Mouse (Mus musculus) heart, adult 2 months (tissue): ENCODE measurements around the gene Tctex1d2. TPM values are rescaled to one million over a fixed set of nuclear protein-coding genes. Genes with fewer than 3 reads are reported as not detected.

Experiments
- DNase-seq, 2 experiments: peaks; one replicate each; pipeline ENCODE4 v3.0.0; 2021
- H3K27ac ChIP-seq: fragments of 200-600 bp; 2 replicates; pipeline ENCODE4 v1.8.1; 2022
- H3K27me3 ChIP-seq: fragments of 200-500 bp; 2 replicates; pipeline ENCODE4 v1.6.1; 2012; ENCODE audit warnings: mild to moderate bottlenecking, low read length, inconsistent platforms, mixed read lengths; ENCODE audit not compliant: control insufficient read depth, insufficient read depth
- H3K36me3 ChIP-seq: fragments of 200-500 bp; 2 replicates; pipeline ENCODE4 v1.6.1; 2012; ENCODE audit warnings: low read length, inconsistent platforms; ENCODE audit not compliant: control insufficient read depth, insufficient read depth
- H3K4me1 ChIP-seq: fragments of 200-500 bp; 2 replicates; pipeline ENCODE4 v1.6.1; 2011; ENCODE audit warnings: low read length; ENCODE audit not compliant: control insufficient read depth, insufficient read depth
- H3K4me3 ChIP-seq: fragments of 200-600 bp; 2 replicates; pipeline ENCODE4 v1.8.1; 2022
- H3K79me2 ChIP-seq: fragments of 200-500 bp; replicated peaks from 2 replicates; pipeline ENCODE4 v1.6.1; 2012; ENCODE audit warnings: mild to moderate bottlenecking, inconsistent platforms, low read length, moderate library complexity, mixed read lengths; ENCODE audit not compliant: control insufficient read depth, insufficient read depth
- H3K9ac ChIP-seq: fragments of 200-500 bp; 2 replicates; pipeline ENCODE4 v1.6.1; 2012; ENCODE audit warnings: low read depth, mild to moderate bottlenecking, control low read depth, inconsistent platforms, low read length, mixed read lengths
- CTCF ChIP-seq: fragments of 200-600 bp; IDR thresholded peaks from 2 replicates; pipeline ENCODE4 v1.8.1; 2022; ENCODE audit warnings: antibody characterized with exemption, mild to moderate bottlenecking, moderate library complexity
- EP300 ChIP-seq: fragments of 200-500 bp; IDR thresholded peaks from 2 replicates; pipeline ENCODE4 v1.6.1; 2011; ENCODE audit warnings: low read depth, low read length, control low read depth; ENCODE audit not compliant: insufficient read depth
- POLR2A ChIP-seq: fragments of 200-500 bp; IDR thresholded peaks from 2 replicates; pipeline ENCODE4 v1.6.1; 2011; ENCODE audit warnings: mild to moderate bottlenecking, low read depth, low read length, control low read depth; ENCODE audit not compliant: insufficient read depth
- WGBS: fragments of 180-500 bp; shearing (Covaris S2); methylation state at CpG from one replicate; pipeline ENCODE4 v1.1.7; 2018; 5-methylcytosine and 5-hydroxymethylcytosine counted together
- intact Hi-C: fragments of 180-260 bp; cut with DNase I; formaldehyde crosslinking; loops from one replicate; pipeline ENCODE4 v1.15.1; 2025
- polyA plus RNA-seq: library from polyadenylated mRNA; depleted of rRNA; stranded (reverse); fragments of >200 nt; gene quantifications from 2 replicates; pipeline ENCODE4 v1.2.3, GENCODE M21; 2012
- total RNA-seq, 2 experiments: library from RNA; stranded (reverse); gene quantifications; 2 replicates each; pipeline ENCODE4 v1.2.3; 2021

Tctex1d2 gene
- total and polyA plus RNA-seq, 3 experiments = 6.2 to 6.8 (median 6.2) TPM

- H3K27me3 ChIP-seq = no peaks in the 10 kb centered on the region
- H3K4me3 ChIP-seq = no peak overlapping the region
- no peak for TF ChIP-seq CTCF
- no peak for TF ChIP-seq POLR2A
- TF ChIP-seq EP300 = no peak
- WGBS = 93% methylated on average over 1 of the region's 1 CpGs
- peak overlapping the region; percentile 23; the same call in 1 of the 2 replicates for H3K27ac ChIP-seq
- intact Hi-C loops = no loop called here
- peaks cover 10% of the 10 kb centered on the region for H3K4me1 ChIP-seq
- H3K36me3 ChIP-seq = peaks cover 19% of the 10 kb centered on the region
- H3K9ac ChIP-seq = no peak overlapping the region
- DNase-seq = no peak
- peaks cover 5% of the 10 kb centered on the region; the same call in 1 of the 2 replicates for H3K79me2 ChIP-seq
Measured at GRCm38 (mm10) chr16:32445558-32445957, 26.1 kb downstream of the Tctex1d2 start.

DNA sequence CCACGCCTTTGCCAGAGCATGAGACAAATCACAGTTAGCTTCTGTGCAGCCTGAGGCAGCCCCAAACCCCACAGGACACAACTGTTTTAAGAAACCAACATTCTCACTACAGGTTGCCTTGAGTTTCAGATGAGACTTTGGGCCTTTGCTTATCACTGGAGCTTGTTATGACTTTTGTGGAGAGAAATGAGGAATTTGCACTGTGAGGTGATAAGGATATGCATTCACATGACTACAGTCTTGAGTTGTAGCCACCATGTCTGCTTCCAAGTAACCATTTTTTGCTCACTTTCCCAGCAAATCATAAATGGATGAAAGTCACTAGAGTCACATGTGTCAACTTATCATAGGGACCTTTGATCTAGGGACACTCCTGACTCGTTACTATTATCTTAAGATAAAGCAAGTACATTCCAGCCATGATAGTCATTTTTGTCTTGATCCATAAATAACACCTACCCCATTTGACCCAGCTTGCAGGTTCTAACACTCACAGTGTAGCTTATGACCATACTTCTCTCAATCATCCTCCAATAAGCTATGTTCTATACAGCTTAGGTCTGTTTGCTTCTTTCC is 27.1 kb downstream of the Tctex1d2 start:
- peaks cover 12% of the 10 kb centered on the region for H3K4me1 ChIP-seq
- 65% methylated on average over 2 of the region's 2 CpGs for WGBS
- DNase-seq = no peak
- H3K79me2 ChIP-seq = 0 out of 2 replicates have a peak, but pooled peaks cover 1% of the 10 kb centered on the region
- no peaks in the 10 kb centered on the region for H3K27me3 ChIP-seq
- intact Hi-C loops = no loop called here
- no peak overlapping the region; the same call in 1 of the 2 replicates for H3K9ac ChIP-seq
- no peak overlapping the region for H3K4me3 ChIP-seq
- H3K36me3 ChIP-seq = peaks cover 17% of the 10 kb centered on the region
- TF ChIP-seq EP300 = no peak
- no peak for TF ChIP-seq CTCF
- TF ChIP-seq POLR2A = no peak
- H3K27ac ChIP-seq = peak overlapping the region; percentile 23

DNA sequence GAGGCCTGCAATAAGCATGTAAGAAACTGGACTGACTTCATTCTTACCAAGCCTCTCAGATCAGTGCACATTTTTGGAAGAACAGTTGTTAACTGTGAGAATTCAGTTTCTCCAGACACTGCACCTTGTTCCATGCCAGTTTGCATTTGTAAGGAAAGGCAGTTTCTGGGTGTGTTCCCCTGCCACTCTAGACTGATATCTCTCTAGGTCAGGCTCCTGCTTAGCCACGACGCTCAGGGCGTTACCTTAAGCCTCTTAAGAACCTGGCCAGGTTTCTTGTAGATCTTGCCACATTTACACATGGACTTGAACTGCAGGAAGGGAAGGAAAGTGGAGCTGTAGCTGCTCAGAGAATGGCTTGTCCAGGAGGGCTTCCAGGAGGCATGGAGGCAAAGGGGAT is 30.2 kb downstream of the Tctex1d2 start:
- TF ChIP-seq EP300 (no peak), POLR2A (no peak), CTCF (no peak)
- 61% methylated on average over 3 of the region's 3 CpGs for WGBS
- Histone ChIP-seq H3K4me3 (no peak overlapping the region), H3K9ac (no peak overlapping the region), H3K36me3 (peaks cover 17% of the 10 kb centered on the region), H3K4me1 (peaks cover 12% of the 10 kb centered on the region), H3K27ac (no peak overlapping the region), H3K79me2 (peaks cover 2% of the 10 kb centered on the region; the same call in 1 of the 2 replicates), H3K27me3 (no peaks in the 10 kb centered on the region)
- DNase-seq = no peak
- intact Hi-C loops = no loop called here

- WGBS = 97% methylated on average over 2 of the region's 2 CpGs
- no peak for DNase-seq
- H3K79me2 ChIP-seq = peaks cover 4% of the 10 kb centered on the region; the same call in 1 of the 2 replicates
Measured at GRCm38 (mm10) chr16:32450133-32450532, 30.6 kb downstream of the Tctex1d2 start.

DNA sequence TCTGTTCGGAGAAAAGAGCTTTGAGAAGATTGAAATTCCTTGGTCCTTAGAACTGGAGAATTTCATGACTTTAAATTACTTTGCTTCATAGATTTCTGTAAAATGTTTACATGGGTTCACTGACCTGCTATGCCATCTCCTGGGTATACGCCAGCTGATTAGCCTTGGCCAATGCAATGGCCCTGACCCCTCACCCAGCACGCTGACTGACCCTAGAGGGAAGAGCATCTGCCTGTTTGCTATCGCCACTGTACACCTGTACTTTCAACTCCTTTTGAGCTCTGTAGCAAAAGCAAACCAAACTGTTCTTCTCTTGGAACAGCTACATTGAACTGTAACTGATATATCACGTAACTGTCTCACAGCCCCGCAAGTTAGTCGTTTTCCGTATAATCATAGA is 33.6 kb downstream of the Tctex1d2 start:
- Histone ChIP-seq H3K9ac (no peak overlapping the region), H3K4me3 (no peak overlapping the region), H3K36me3 (peaks cover 11% of the 10 kb centered on the region), H3K27me3 (no peaks in the 10 kb centered on the region), H3K79me2 (peaks cover 3% of the 10 kb centered on the region; the same call in 1 of the 2 replicates), H3K27ac (no peak overlapping the region), H3K4me1 (peaks cover 5% of the 10 kb centered on the region)
- intact Hi-C loops = no loop called here
- 92% methylated on average over 8 of the region's 8 CpGs for WGBS
- no peak for TF ChIP-seq POLR2A
- no peak for TF ChIP-seq CTCF
- TF ChIP-seq EP300 = no peak
- DNase-seq = no peak

More at GRCm38 (mm10) chr16:32450133-32450532, 30.6 kb downstream of the Tctex1d2 start:
- Histone ChIP-seq H3K27me3 (no peaks in the 10 kb centered on the region), H3K9ac (no peak overlapping the region), H3K36me3 (peaks cover 17% of the 10 kb centered on the region), H3K4me3 (no peak overlapping the region), H3K4me1 (peaks cover 12% of the 10 kb centered on the region), H3K27ac (no peak overlapping the region)
- intact Hi-C loops = no loop called here
- TF ChIP-seq CTCF = no peak
- TF ChIP-seq EP300 = no peak
- no peak for TF ChIP-seq POLR2A

GRCm38 (mm10) chr16:32454646-32455045 is 35.1 kb downstream of the Tctex1d2 start:
- no peaks in the 10 kb centered on the region for H3K27me3 ChIP-seq
- peaks cover 4% of the 10 kb centered on the region for H3K36me3 ChIP-seq
- H3K4me3 ChIP-seq = no peak overlapping the region
- WGBS = 97% methylated on average over 5 of the region's 5 CpGs
- H3K9ac ChIP-seq = no peak overlapping the region
- H3K79me2 ChIP-seq = peaks cover 3% of the 10 kb centered on the region; the same call in 1 of the 2 replicates
- TF ChIP-seq CTCF = no peak
- TF ChIP-seq POLR2A = no peak
- intact Hi-C loops = no loop called here
- DNase-seq = no peak
- H3K27ac ChIP-seq = no peak overlapping the region
- H3K4me1 ChIP-seq = peaks cover 3% of the 10 kb centered on the region
